Mouse (Mus musculus): ENCODE data around the gene Rcn3.

Rcn3 gene

GRCm38 (mm10) chr7:45073949-45074348 lies 18.1 kb downstream of the Rcn3 start:
- in situ Hi-C loops (cut with MseI, MboI) = no loop called here

GRCm38 (mm10) chr7:45073171-45073707 lies 18.8 kb downstream of the Rcn3 start:
- in situ Hi-C loops (cut with MseI, MboI) = no loop called here

GRCm38 (mm10) chr7:45072230-45072629 lies 19.8 kb downstream of the Rcn3 start:
- in situ Hi-C loops (cut with MseI, MboI) = no loop called here

- in situ Hi-C loops (cut with MseI, MboI) = no loop called here
These were observed 22.4 kb downstream of the Rcn3 start for GRCm38 (mm10) chr7:45069671-45070070.

DNA sequence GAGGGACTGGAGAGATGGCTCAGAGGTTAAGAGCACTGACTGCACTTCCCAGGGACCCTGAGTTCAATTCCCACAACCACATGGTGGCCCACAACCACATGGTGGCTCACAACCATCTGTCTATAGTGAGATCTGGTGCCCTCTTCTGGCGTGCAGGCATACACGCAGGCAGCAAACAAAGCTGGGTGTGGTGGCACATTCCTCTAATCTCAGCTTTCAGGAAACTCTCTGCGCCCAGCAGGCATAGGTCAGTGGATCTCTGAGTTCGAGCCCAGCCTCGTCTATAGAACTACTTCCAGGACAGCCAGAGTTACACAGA lies 24.1 kb downstream of the Rcn3 start:
- in situ Hi-C loops (cut with MseI, MboI) = no loop called here

- in situ Hi-C loops (cut with MseI, MboI) = no loop called here
These were observed 24.6 kb downstream of the Rcn3 start for GRCm38 (mm10) chr7:45067190-45067999.

- in situ Hi-C loops (cut with MseI, MboI) = no loop called here
These were observed 29.7 kb downstream of the Rcn3 start, which contains the start of the genes Nosip and Prrg2 for GRCm38 (mm10) chr7:45062239-45062835. Gene Nosip (plus strand): TSS chr7:45062429. Gene Prrg2 (minus strand): TSS chr7:45062677.

DNA sequence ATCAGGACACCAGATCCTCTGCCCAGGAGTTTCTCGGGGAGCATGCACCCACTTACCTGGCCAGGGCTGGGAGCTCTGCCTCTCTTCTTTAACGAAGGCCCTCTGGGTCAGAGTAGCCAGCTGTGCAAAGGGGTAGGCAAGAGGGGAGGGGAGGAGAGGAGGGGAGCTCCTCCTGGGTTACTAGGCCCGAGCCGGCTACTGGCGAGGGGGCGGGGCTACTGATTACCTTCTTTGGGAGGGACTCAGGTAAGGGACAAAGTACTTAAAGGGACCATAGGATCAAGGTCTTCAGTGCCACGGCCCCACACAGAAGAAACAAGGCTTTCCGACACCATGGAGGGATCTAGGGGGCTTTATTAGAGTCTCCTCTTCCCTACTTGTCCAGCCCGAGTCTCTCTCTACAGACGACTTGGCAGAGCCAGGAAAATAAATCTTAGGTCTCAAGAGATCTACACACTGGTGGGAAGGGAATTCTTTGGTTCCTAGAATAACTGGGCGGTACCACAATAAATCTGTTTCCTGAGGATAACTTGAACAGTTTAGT lies 30.4 kb downstream of the Rcn3 start:
- in situ Hi-C loops (cut with MseI, MboI) = no loop called here

- in situ Hi-C loops (cut with MseI, MboI) = no loop called here
These were observed 31.3 kb downstream of the Rcn3 start for GRCm38 (mm10) chr7:45060632-45061122.

DNA sequence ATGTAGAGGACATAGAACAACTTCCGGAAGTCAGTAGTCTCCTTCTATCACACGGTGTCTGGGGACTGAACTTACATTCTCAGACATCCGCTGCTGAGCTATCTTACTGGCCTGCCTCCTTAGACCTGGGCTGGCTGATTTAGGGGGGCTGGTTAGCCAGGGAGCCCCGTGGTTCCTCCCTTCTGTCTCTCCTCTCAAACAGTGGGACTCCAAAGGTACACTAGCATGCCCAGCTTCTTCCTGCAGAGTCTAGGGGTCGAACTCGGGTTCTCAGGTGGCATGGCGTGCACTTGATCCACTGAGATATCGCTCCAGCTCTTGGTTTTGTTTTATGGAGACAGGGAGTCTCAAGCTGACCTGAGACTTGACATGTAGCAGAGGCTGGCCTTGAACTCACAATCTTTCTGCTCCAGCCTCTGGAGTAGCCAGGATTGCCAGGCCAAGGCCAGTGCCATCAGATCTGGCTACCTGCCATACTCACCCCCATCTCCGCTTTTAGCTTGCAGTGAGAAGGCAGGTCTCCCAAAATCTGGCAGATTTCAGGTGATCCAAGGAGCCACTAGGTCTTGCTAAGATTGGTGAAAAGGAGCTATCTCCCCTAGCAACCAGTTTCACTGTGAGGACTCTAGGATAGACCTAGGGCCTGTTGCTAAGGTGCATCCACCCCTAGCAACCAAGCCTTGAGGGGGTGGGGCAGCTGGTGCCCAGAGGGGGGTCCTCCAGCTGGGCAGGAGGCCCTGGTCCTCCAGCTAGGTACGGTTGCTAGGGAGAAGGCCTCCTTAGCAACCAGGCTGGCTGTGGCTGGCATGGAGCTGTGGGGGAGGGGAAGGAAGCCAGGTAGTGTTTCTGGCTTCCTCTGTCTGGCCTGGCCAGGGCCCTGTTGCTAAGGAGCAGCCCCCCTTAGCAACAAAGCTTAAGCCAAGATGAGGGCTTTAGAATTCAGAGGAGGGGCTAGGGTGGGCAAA lies 33.1 kb downstream of the Rcn3 start:
- in situ Hi-C loops (cut with MseI, MboI) = no loop called here

DNA sequence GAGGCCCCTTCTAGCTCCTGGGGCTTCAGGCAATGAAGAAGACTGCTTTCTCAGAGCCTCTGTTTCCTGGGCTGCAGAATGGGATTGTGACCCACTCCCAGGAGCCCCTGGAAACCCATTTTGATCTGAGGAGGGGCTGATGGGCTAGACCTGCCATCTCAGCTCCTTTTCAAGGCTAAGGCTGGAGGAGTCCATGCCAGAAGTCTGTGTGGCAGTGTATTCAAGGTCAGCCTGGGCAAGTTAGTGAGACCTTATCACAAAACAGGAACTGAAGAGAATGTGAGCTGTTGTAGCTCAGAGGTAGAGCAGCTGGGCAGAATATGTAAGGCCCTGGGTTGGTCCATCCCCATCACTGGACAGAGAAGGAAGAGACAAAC lies 35.1 kb downstream of the Rcn3 start:
- in situ Hi-C loops (cut with MseI, MboI) = no loop called here

DNA sequence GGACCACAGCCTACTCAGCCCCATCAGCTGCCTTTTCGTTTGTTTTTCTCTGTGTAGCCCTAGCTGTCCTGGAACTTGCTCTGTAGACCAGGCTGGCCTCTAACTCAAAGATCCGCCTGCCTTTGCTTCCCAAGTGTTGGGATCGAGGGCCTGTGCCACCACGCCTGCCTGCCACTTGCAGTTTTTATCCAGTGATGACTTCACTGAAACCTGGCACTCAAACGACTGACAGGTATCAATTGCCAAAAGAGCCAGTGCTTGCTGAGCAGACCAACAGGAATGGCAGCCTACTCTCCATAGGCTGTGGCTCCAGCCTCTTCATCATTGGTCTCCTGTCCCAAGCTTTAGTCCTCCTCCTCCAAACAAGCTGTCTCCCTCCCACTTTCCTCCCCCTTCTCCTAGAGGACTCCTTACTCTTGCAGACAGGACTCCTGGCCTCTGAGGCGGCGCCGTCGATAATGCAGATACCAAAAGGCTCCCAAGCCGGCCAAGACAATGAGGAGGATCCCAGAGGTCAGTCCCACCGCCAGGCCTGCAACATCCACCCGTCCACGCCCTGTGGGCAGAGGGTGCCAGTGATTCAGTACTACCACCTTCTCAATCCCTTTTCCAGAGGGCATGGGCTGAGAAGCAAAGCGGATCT lies 35.6 kb downstream of the Rcn3 start:
- in situ Hi-C loops (cut with MseI, MboI) = no loop called here

GRCm38 (mm10) chr7:45053931-45054510 lies 38.0 kb downstream of the Rcn3 start:
- in situ Hi-C loops (cut with MseI, MboI) = no loop called here

DNA sequence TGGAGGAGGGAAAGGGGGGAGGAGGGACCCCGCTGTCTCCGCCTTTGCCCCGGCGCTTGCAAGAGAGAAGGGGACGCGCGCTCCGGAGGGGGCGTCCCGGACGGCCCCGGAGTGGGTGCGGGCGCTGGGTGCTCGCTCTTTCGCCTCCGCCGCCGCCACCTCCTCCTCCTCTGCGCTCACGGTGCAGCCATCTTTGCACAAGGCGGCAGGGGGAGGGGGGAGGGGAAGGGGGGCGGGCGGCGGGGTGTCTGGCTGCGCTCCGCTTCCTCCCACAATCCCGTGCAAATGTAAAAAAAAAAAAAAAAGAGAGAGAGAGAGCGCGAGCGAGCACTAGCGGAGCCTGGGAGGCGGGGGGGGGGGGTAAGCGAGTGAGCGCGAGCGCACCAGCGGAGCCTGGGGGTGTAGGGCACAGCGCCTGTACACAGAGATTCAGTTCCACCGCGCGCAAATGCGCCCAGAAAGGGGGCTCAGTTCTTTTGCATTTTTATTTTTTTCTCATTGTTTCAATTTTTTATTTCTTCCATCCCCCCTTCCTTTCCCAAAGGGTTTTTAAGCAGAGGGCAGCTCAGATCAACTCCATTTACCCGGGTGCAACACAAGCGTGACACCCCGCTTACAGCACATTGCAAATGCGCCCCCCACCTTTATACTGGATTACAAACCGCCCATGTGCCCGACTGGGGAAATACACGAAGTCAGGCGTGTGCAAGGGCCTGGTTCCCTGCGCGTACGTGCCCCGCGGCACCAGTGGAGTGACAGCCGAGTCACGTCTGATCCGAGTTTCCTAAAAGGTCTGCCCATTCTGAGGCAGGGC lies 38.7 kb downstream of the Rcn3 start:
- in situ Hi-C loops (cut with MseI, MboI) = no loop called here

GRCm38 (mm10) chr7:45052862-45053116 lies 39.2 kb downstream of the Rcn3 start, which contains the start of gene Prr12:
Gene Prr12 (minus strand): TSS chr7:45052881.
- in situ Hi-C loops (cut with MseI, MboI) = no loop called here

GRCm38 (mm10) chr7:45052181-45052861 lies 39.7 kb downstream of the Rcn3 start:
- in situ Hi-C loops (cut with MseI, MboI) = no loop called here

GRCm38 (mm10) chr7:45051601-45051974 lies 40.4 kb downstream of the Rcn3 start:
- in situ Hi-C loops (cut with MseI, MboI) = no loop called here

DNA sequence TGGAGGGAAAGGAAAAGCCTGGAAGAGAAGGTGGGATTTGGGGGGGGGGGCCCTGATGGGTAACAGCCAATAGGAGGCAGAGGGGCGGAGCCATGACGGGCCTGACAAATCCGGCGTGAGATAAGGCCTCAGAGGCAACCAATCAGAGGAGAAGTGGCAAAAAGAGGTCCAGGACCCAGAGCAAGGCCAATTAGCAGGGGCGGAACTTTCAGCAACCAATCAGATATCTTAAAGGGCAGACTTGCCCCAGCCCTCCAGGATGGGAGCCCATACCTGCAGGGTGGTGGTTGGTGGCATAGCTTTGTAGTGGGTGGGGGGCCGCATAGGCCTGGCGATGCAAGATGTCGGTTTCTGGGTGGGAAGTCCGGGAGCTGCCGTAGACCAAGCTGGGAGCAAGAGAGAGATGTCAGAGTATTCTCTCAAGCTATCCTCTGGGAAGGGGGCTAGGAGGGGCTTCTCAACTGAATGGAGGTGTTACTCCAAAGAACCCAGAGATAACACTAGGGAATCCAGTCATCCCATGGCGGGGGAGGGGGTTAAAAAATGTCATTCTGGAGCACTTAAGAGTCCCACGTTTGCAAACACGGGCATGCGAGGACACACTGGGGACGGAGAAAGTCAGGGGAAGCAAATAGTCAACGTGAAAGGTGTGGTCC lies 40.9 kb downstream of the Rcn3 start:
- in situ Hi-C loops (cut with MseI, MboI) = no loop called here

Measured in mouse trophoblast stem cell (cell line).